Mouse (Mus musculus): ENCODE measurements around the gene Hoxa4. TPM values are rescaled to one million over a fixed set of nuclear protein-coding genes. Genes with fewer than 3 reads are reported as not detected.

Gene Hoxa4
- polyA plus RNA-seq, 2 experiments, result 0.14 to 0.26 TPM

GRCm38 (mm10) chr6:52173648-52174047 is 17.9 kb downstream of the Hoxa4 start:
- Histone ChIP-seq H3K4me3 (ENCODE audit: insufficient read depth in 1 of 2, low read depth in 2 of 2, low read length in 2 of 2) (no peak overlapping the region), H3K4me2 (ENCODE audit: low read depth) (no peak overlapping the region), H3K27ac (no peak overlapping the region), H3K9ac (replicated peaks) (no peak overlapping the region), H3K36me3 (replicated peaks; ENCODE audit: control insufficient read depth, insufficient read depth, low read depth) (no peaks in the 10 kb centered on the region), H3K27me3 (ENCODE audit: control insufficient read depth, insufficient read depth, low read length) (peaks cover 98% of the 10 kb centered on the region), H3K9me3 (ENCODE audit: control insufficient read depth, low read length) (no peaks in the 10 kb centered on the region), H3K4me1 (replicated peaks; ENCODE audit: control insufficient read depth in 2 of 2, insufficient read depth in 2 of 2, low read length in 1 of 2) (no peaks in the 10 kb centered on the region)
- TF ChIP-seq CTCF (IDR thresholded peaks at IDR 0.05; ENCODE audit: low read depth), result no peak
- TF ChIP-seq EP300 (IDR thresholded peaks at IDR 0.05; ENCODE audit: low read depth), result no peak
- DNase-seq (ENCODE audit: low read depth in 3 of 3, low spot score in 3 of 3), result no peak
- ATAC-seq (ENCODE audit: insufficient read depth), result no peak
- WGBS (ENCODE audit: insufficient replicate concordance), result 12% methylated on average over 4 of the region's 4 CpGs

- DNase-seq (ENCODE audit: low read depth in 3 of 3, low spot score in 3 of 3), result peak in 1 of 3 experiments; percentile 10
Measured at GRCm38 (mm10) chr6:52172501-52172900, 19.1 kb downstream of the Hoxa4 start.

DNA sequence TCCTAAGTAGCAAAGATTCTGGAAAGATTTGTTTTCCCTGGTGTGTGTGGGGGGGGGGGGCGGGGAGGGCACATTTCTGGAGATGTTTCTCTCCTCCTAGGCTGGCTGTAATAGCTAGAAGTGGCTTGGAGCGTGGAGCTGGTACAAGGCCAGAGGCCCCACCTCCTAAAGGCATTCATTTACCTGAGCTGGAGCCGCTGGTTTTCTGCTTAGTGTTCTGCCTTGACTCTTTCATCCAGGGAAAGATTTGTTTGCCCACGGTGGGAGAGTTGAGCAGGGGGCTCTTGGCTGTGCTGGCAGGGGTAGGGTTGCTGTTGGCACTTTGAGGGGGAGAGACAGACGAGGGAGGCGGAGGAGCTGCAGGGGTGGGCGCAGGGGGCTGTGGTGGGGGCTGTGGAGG is 19.6 kb downstream of the Hoxa4 start:
- Histone ChIP-seq H3K4me3 (ENCODE audit: insufficient read depth in 1 of 2, low read depth in 2 of 2, low read length in 2 of 2) (no peak overlapping the region), H3K4me2 (ENCODE audit: low read depth) (no peak overlapping the region), H3K9me3 (ENCODE audit: control insufficient read depth, low read length) (no peaks in the 10 kb centered on the region), H3K27ac (no peak overlapping the region), H3K9ac (replicated peaks) (no peak overlapping the region), H3K27me3 (ENCODE audit: control insufficient read depth, insufficient read depth, low read length) (peaks cover 98% of the 10 kb centered on the region), H3K36me3 (replicated peaks; ENCODE audit: control insufficient read depth, insufficient read depth, low read depth) (no peaks in the 10 kb centered on the region), H3K4me1 (replicated peaks; ENCODE audit: control insufficient read depth in 2 of 2, insufficient read depth in 2 of 2, low read length in 1 of 2) (no peaks in the 10 kb centered on the region)
- 30% methylated on average over 7 of the region's 7 CpGs for WGBS (ENCODE audit: insufficient replicate concordance)
- no peak for TF ChIP-seq EP300 (IDR thresholded peaks at IDR 0.05; ENCODE audit: low read depth)
- TF ChIP-seq CTCF (IDR thresholded peaks at IDR 0.05; ENCODE audit: low read depth), result no peak
- ATAC-seq (ENCODE audit: insufficient read depth), result no peak
- no peak for DNase-seq (ENCODE audit: low read depth in 3 of 3, low spot score in 3 of 3)

More at GRCm38 (mm10) chr6:52172501-52172900, 19.1 kb downstream of the Hoxa4 start:
- Histone ChIP-seq H3K36me3 (replicated peaks; ENCODE audit: control insufficient read depth, insufficient read depth, low read depth) (no peaks in the 10 kb centered on the region), H3K4me1 (replicated peaks; ENCODE audit: control insufficient read depth in 2 of 2, insufficient read depth in 2 of 2, low read length in 1 of 2) (no peaks in the 10 kb centered on the region), H3K4me3 (ENCODE audit: insufficient read depth in 1 of 2, low read depth in 2 of 2, low read length in 2 of 2) (no peak overlapping the region), H3K27ac (no peak overlapping the region), H3K27me3 (ENCODE audit: control insufficient read depth, insufficient read depth, low read length) (peaks cover 98% of the 10 kb centered on the region), H3K4me2 (ENCODE audit: low read depth) (peak overlapping the region; percentile 34), H3K9me3 (ENCODE audit: control insufficient read depth, low read length) (no peaks in the 10 kb centered on the region), H3K9ac (replicated peaks) (no peak overlapping the region)
- TF ChIP-seq EP300 (IDR thresholded peaks at IDR 0.05; ENCODE audit: low read depth) (no peak), CTCF (IDR thresholded peaks at IDR 0.05; ENCODE audit: low read depth) (no peak)
- WGBS (ENCODE audit: insufficient replicate concordance), result 3% methylated on average over 35 of the region's 35 CpGs
- ATAC-seq (ENCODE audit: insufficient read depth), result peak; percentile 15; the same call in 1 of the 2 replicates

GRCm38 (mm10) chr6:52171331-52171730 is 20.2 kb downstream of the Hoxa4 start:
- no peak for ATAC-seq (ENCODE audit: insufficient read depth)
- no peak overlapping the region for H3K4me2 ChIP-seq (ENCODE audit: low read depth)
- DNase-seq (ENCODE audit: low read depth in 3 of 3, low spot score in 3 of 3), result no peak

DNA sequence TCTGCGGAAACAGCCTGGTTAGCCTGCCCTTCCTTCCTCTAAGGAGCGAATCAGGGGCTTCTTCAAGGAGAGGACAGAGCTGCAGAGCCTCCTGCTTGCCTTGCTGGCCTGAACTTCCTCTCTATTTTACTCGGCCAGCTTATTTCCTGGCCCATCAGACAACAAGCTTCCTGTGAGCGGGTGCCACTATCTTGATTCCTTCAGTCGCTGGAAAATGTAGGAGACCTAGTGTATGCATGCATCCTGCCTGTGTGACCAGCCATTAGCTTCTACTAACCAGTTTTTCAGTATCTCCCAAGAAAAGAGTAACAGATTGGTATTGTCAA is 20.7 kb downstream of the Hoxa4 start:
- ATAC-seq (ENCODE audit: insufficient read depth) (no peak; the same call in 1 of the 2 replicates), DNase-seq (ENCODE audit: low read depth in 3 of 3, low spot score in 3 of 3) (no peak)
- no peak overlapping the region for H3K4me3 ChIP-seq (ENCODE audit: insufficient read depth in 1 of 2, low read depth in 2 of 2, low read length in 2 of 2)
- H3K9me3 ChIP-seq (ENCODE audit: control insufficient read depth, low read length), result no peaks in the 10 kb centered on the region
- TF ChIP-seq EP300 (IDR thresholded peaks at IDR 0.05; ENCODE audit: low read depth), result no peak
- TF ChIP-seq CTCF (IDR thresholded peaks at IDR 0.05; ENCODE audit: low read depth), result no peak
- peaks cover 98% of the 10 kb centered on the region for H3K27me3 ChIP-seq (ENCODE audit: control insufficient read depth, insufficient read depth, low read length)
- H3K36me3 ChIP-seq (replicated peaks; ENCODE audit: control insufficient read depth, insufficient read depth, low read depth), result no peaks in the 10 kb centered on the region
- WGBS (ENCODE audit: insufficient replicate concordance), result 3% methylated on average over 5 of the region's 5 CpGs
- no peaks in the 10 kb centered on the region for H3K4me1 ChIP-seq (replicated peaks; ENCODE audit: control insufficient read depth in 2 of 2, insufficient read depth in 2 of 2, low read length in 1 of 2)
- no peak overlapping the region for H3K4me2 ChIP-seq (ENCODE audit: low read depth)
- H3K9ac ChIP-seq (replicated peaks), result no peak overlapping the region
- H3K27ac ChIP-seq, result no peak overlapping the region

More at GRCm38 (mm10) chr6:52171331-52171730, 20.2 kb downstream of the Hoxa4 start:
- Histone ChIP-seq H3K27ac (no peak overlapping the region), H3K27me3 (ENCODE audit: control insufficient read depth, insufficient read depth, low read length) (peaks cover 98% of the 10 kb centered on the region), H3K36me3 (replicated peaks; ENCODE audit: control insufficient read depth, insufficient read depth, low read depth) (no peaks in the 10 kb centered on the region), H3K4me3 (ENCODE audit: insufficient read depth in 1 of 2, low read depth in 2 of 2, low read length in 2 of 2) (no peak overlapping the region), H3K9ac (replicated peaks) (no peak overlapping the region), H3K4me1 (replicated peaks; ENCODE audit: control insufficient read depth in 2 of 2, insufficient read depth in 2 of 2, low read length in 1 of 2) (no peaks in the 10 kb centered on the region), H3K9me3 (ENCODE audit: control insufficient read depth, low read length) (no peaks in the 10 kb centered on the region)
- no peak for TF ChIP-seq EP300 (IDR thresholded peaks at IDR 0.05; ENCODE audit: low read depth)
- TF ChIP-seq CTCF (IDR thresholded peaks at IDR 0.05; ENCODE audit: low read depth), result no peak
- WGBS (ENCODE audit: insufficient replicate concordance), result 34% methylated on average over 4 of the region's 4 CpGs
